Mouse (Mus musculus): ENCODE results near the gene Snx3.

DNA sequence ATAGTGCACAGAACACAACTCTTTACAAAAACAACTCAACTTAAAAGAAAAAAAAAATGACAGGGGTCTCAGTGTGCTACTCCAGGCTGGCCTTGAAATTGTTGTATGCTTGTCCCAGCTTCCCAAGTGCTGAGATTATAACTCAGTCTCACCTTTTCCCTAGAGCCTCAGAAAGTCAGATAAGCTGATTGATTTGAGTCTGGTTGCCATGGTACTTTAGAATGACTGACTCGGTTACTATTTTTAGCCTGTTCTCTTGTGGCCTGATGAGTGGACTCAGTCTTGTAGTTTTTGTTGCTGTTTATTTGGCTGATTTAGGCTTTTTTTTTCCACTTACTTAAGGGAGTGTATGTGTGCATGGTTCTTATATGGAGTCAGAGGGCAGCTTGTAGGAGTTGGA is 10.7 kb upstream of the Snx3 start:
- TF ChIP-seq CTCF (IDR thresholded peaks at IDR 0.05; ENCODE audit: borderline replicate concordance, insufficient read depth, low read length) (no peak), POLR2A (IDR thresholded peaks at IDR 0.05; ENCODE audit: low read depth, low read length) (no peak)

All from embryonic fibroblast, embryonic 13.5 days (primary cell).